Mouse (Mus musculus): ENCODE measurements around the gene Robo4. TPM values are rescaled to one million over a fixed set of nuclear protein-coding genes. Genes with fewer than 3 reads are reported as not detected.

Robo4 gene
- polyA plus RNA-seq, 1 experiment from 2014 or later, result 2.5 TPM

DNA sequence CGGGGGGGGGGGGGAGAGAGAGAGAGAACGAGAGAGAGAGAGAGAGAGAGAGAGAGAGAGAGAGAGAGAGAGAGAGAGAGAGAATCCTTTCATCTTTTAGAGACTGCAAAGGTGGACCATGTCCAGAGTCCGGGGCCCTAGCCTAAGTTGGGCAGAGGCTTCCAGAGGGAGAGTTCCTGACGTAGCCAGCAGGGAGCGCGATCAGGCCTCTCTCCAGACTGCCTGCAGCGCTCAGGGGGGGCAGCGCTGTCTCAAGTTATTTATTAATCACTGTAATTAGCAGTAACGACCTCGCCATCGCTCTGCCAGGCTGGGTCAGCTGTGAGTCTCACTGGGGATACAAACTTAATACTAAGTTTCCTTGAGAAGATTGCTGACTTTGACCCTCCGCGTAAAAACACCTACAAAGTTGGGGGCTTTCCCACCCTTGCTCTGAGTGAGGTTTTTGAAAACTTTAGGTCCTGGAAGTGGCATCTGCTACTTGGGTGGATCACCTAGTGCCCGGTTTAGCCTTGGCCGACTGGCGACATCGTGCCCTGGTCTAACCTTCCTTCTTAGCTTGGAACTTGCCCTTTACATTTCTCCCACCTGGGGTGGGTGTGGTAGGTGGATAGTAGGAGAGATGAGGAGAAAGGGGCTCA lies 30.4 kb downstream of the Robo4 start:
- Histone ChIP-seq H3K9me3 (replicated peaks; ENCODE audit: control insufficient read depth, low read length) (no peaks in the 10 kb centered on the region), H3K27ac (ENCODE audit: low read depth, low read length) (no peak overlapping the region), H3K4me2 (peak overlapping the region; percentile 69), H3K27me3 (ENCODE audit: control insufficient read depth, insufficient read depth, low read length) (peaks cover 78% of the 10 kb centered on the region), H3K36me3 (ENCODE audit: control insufficient read depth, insufficient read depth, low read length) (no peaks in the 10 kb centered on the region), H3K4me3 (ENCODE audit: low read depth, low read length) (peak overlapping the region; percentile 35), H3K9ac (ENCODE audit: low read depth, low read length) (no peak overlapping the region), H3K4me1 (ENCODE audit: control insufficient read depth, insufficient read depth, low read length) (peaks cover 11% of the 10 kb centered on the region)
- 3% methylated on average over 15 of the region's 17 CpGs for WGBS (ENCODE audit: insufficient replicate concordance)
- ATAC-seq (replicated peaks; ENCODE audit: insufficient number of reproducible peaks, low FRiP score, low TSS enrichment), result no peak

DNA sequence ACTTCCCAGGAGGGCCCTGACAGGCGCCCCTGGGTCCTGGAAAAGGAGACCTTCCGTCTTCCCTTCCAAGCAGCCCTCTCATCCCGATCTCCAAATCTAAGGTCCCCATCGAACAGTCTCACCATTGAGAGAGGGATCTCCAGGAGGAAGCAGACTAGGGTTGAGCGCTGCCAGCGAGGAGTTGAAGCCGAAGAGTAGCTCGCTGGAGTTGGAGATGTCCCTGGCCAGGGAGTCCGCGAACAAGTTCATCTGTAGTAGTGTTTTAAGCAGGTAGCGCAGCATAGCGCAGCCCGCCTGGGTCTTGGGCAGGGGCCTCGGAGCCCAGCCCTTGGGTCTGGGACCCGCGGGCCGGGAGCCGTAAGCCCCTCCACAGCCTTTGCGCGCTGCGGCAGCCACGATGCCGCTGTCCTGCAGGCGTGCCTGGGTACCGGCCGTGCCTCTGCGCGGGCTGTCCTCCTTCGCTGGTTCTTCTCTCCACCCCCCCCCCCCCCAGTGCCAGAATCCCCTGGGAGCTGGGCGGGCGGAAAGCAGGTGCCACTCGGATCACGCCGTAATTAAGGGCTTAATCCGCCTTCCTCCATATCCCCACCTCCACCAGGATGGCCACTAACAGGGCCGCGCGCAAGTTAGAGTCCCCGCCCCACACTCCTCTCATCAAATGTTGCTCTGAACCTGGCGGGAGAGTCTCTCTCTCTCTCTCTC lies 31.2 kb downstream of the Robo4 start, which contains the start of gene Robo3:
Robo3 (minus strand) TSS at position 527 of the 702 bp plus-strand sequence.
- H3K4me2 ChIP-seq, result peak within 1 kb of the TSS; percentile 69

DNA sequence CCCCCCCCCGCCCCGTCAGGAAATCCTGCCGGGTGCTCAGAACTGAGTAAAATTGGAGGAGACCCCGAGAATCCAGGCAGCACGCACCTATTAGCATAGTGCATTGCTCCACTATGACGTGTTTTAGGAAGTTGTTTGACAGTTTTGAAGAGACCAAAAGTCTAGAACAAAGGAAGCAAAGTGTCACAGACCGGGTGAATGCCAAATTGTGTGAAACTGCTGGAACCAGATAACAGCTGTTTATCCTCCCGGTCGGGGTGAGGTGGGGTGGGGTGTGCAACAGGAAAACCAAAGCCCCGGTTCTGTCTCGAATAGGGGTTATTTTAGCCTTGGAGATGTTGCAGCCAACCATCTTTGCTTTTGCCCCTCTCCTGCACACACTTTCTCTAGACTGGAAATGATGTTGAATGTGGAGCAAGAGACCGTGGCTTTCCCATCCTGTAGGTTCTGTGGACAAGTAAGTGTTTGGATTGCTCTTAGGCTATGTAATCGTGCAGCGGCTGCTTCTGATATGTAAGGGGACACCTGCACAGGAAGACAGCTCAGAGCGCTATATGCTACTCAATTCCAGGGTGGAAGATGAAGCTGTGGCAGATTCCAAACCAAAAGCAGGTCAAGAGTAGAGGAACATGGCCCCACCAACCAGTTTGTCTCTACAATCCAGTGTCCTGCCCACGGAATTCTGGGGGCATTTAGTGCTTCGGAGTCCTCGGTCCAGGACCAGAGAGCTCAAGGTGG lies 32.3 kb downstream of the Robo4 start:
- H3K4me3 ChIP-seq (ENCODE audit: low read depth, low read length), result peak overlapping the region; percentile 35; the same call in 1 of the 2 replicates
- H3K4me1 ChIP-seq (ENCODE audit: control insufficient read depth, insufficient read depth, low read length), result peaks cover 11% of the 10 kb centered on the region
- no peaks in the 10 kb centered on the region for H3K36me3 ChIP-seq (ENCODE audit: control insufficient read depth, insufficient read depth, low read length)
- peaks cover 70% of the 10 kb centered on the region for H3K27me3 ChIP-seq (ENCODE audit: control insufficient read depth, insufficient read depth, low read length)
- H3K9me3 ChIP-seq (replicated peaks; ENCODE audit: control insufficient read depth, low read length), result no peaks in the 10 kb centered on the region
- ATAC-seq (replicated peaks; ENCODE audit: insufficient number of reproducible peaks, low FRiP score, low TSS enrichment), result no peak
- 2% methylated on average over 18 of the region's 18 CpGs for WGBS (ENCODE audit: insufficient replicate concordance)
- no peak overlapping the region for H3K27ac ChIP-seq (ENCODE audit: low read depth, low read length)
- H3K4me2 ChIP-seq, result peak overlapping the region; percentile 69; the same call in 1 of the 2 replicates
- H3K9ac ChIP-seq (ENCODE audit: low read depth, low read length), result no peak overlapping the region

More for the DNA sequence above, 31.2 kb downstream of the Robo4 start, which contains the start of gene Robo3:
- no peak within 1 kb of the TSS for H3K27ac ChIP-seq (ENCODE audit: low read depth, low read length)
- under 1% methylated on average over 37 of the region's 40 CpGs for WGBS (ENCODE audit: insufficient replicate concordance)
- peak within 1 kb of the TSS; percentile 35 for H3K4me3 ChIP-seq (ENCODE audit: low read depth, low read length)
- no peak for ATAC-seq (replicated peaks; ENCODE audit: insufficient number of reproducible peaks, low FRiP score, low TSS enrichment)
- 0 out of 2 replicates have a peak within 1 kb of the TSS, but pooled peaks have one; percentile 16 for H3K9ac ChIP-seq (ENCODE audit: low read depth, low read length)
- peaks cover 11% of the 10 kb centered on the region for H3K4me1 ChIP-seq (ENCODE audit: control insufficient read depth, insufficient read depth, low read length)
- H3K9me3 ChIP-seq (replicated peaks; ENCODE audit: control insufficient read depth, low read length), result no peaks in the 10 kb centered on the region
- H3K27me3 ChIP-seq (ENCODE audit: control insufficient read depth, insufficient read depth, low read length), result peaks cover 74% of the 10 kb centered on the region
- H3K36me3 ChIP-seq (ENCODE audit: control insufficient read depth, insufficient read depth, low read length), result no peaks in the 10 kb centered on the region

DNA sequence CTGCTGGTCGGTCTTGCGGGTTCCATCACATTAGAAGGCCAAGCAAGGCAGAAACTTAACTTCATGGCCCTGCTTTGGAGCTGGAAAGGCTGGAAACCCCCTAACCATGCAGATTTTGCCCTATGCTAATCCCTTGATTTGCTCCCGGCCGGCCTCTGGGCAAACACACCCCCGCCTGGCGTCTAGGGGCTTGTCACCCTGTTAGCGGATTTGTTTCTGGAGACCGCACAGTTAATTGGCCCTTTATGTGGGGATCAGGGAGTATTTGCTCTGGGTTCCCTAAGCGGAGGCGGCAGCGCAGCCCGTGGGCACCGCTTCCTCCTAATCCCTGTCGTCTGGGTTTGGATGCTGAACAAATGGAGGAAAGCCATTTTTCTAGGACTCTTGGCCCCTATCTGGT lies 33.2 kb downstream of the Robo4 start:
- Histone ChIP-seq H3K4me3 (ENCODE audit: low read depth, low read length) (no peak overlapping the region), H3K27ac (ENCODE audit: low read depth, low read length) (no peak overlapping the region), H3K4me1 (ENCODE audit: control insufficient read depth, insufficient read depth, low read length) (peaks cover 11% of the 10 kb centered on the region), H3K4me2 (no peak overlapping the region), H3K9ac (ENCODE audit: low read depth, low read length) (no peak overlapping the region), H3K36me3 (ENCODE audit: control insufficient read depth, insufficient read depth, low read length) (no peaks in the 10 kb centered on the region), H3K9me3 (replicated peaks; ENCODE audit: control insufficient read depth, low read length) (no peaks in the 10 kb centered on the region), H3K27me3 (ENCODE audit: control insufficient read depth, insufficient read depth, low read length) (peaks cover 61% of the 10 kb centered on the region)
- 3% methylated on average over 14 of the region's 14 CpGs for WGBS (ENCODE audit: insufficient replicate concordance)
- ATAC-seq (replicated peaks; ENCODE audit: insufficient number of reproducible peaks, low FRiP score, low TSS enrichment), result no peak

DNA sequence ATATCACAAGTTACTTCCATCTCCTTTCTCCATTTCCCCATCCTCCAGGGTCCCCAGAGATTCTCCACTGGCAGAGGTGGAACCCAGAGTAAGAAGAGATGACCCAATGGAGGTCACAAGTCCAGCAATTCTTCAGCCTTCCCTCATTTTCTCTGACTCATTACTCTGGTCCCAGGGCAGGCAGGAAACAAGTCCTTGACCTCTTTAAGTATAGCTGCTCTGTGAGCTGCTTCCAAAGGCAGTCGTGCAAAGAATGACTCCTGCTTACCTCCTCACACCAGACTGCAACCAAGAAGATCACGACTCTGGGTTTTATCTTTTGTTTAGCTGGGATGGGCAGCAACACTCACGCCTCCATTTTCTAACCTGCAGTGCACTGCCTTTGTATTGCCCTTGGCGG lies 33.9 kb downstream of the Robo4 start:
- Histone ChIP-seq H3K9ac (ENCODE audit: low read depth, low read length) (no peak overlapping the region), H3K36me3 (ENCODE audit: control insufficient read depth, insufficient read depth, low read length) (no peaks in the 10 kb centered on the region), H3K27ac (ENCODE audit: low read depth, low read length) (no peak overlapping the region), H3K4me2 (no peak overlapping the region), H3K4me1 (ENCODE audit: control insufficient read depth, insufficient read depth, low read length) (peaks cover 11% of the 10 kb centered on the region), H3K4me3 (ENCODE audit: low read depth, low read length) (no peak overlapping the region), H3K27me3 (ENCODE audit: control insufficient read depth, insufficient read depth, low read length) (peaks cover 55% of the 10 kb centered on the region), H3K9me3 (replicated peaks; ENCODE audit: control insufficient read depth, low read length) (no peaks in the 10 kb centered on the region)
- no peak for ATAC-seq (replicated peaks; ENCODE audit: insufficient number of reproducible peaks, low FRiP score, low TSS enrichment)
- 7% methylated on average over 4 of the region's 4 CpGs for WGBS (ENCODE audit: insufficient replicate concordance)

DNA sequence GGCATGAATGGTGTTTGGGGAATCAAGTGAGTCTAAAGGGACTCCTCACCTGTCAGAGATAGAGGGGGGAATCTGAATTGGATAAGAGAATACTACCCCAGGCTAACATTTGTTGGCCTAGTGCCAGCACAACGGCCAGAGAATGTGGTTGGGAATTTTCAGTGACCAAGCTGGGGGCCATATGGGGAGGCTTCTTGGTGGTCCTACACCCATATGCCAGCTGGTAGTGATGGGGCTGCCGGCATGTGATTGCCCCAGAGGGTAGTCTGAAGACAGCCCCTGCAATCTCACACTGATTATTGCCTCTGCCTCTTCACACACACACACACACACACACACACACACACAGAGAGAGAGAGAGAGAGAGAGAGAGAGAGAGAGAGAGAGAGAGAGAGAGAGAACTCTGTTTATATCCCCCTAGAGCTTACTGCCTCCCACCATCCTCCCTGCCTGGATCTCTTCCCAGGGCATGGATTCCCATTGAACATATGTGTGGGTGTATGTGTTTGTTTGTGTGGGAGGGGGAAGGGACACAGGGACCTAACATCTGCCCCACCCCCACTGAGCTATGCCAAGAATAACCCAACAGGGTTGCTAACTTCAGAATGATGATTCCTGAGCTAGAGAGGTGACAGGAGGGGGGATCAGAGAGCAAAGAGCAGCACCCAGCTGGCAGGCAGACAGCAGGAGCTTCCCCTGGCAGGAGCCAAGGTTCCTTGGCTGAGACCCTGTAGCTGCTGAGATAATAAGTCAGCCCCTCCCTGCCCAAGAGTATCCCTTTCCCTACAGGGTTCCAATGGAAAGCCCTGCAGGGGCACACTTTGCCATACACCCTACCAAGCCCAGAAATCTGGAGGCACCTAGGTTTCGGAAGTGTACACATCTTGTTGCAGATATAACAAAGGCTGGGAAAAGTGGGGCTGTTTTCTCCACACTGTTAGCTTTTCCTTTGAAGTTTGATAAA lies 36.4 kb downstream of the Robo4 start:
- Histone ChIP-seq H3K4me2 (no peak overlapping the region), H3K4me1 (ENCODE audit: control insufficient read depth, insufficient read depth, low read length) (peaks cover 4% of the 10 kb centered on the region), H3K27me3 (ENCODE audit: control insufficient read depth, insufficient read depth, low read length) (peaks cover 31% of the 10 kb centered on the region), H3K27ac (ENCODE audit: low read depth, low read length) (no peak overlapping the region), H3K36me3 (ENCODE audit: control insufficient read depth, insufficient read depth, low read length) (no peaks in the 10 kb centered on the region), H3K9me3 (replicated peaks; ENCODE audit: control insufficient read depth, low read length) (no peaks in the 10 kb centered on the region), H3K9ac (ENCODE audit: low read depth, low read length) (no peak overlapping the region), H3K4me3 (ENCODE audit: low read depth, low read length) (no peak overlapping the region)
- WGBS (ENCODE audit: insufficient replicate concordance), result 27% methylated on average over 3 of the region's 3 CpGs
- no peak for ATAC-seq (replicated peaks; ENCODE audit: insufficient number of reproducible peaks, low FRiP score, low TSS enrichment)

DNA sequence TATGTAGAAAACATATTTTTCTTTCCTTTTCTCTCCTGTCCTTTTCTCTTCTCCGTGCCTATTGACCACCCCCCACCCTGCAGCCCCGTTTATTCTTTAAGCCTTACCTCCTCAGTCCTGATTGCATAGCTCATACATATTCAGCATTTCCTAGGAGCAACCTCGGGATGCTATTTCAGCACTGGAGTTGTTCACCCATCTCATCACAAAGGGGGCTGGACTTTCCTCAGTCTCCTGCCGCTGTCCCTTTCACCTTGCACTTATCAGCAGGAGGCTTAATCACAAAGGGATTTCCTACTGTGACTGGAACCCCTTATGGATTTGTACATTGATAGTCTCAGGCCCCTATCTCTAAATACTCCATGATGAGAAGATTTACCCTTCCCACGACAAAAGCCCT lies 50.7 kb downstream of the Robo4 start:
- H3K4me1 ChIP-seq (ENCODE audit: control insufficient read depth, insufficient read depth, low read length), result no peaks in the 10 kb centered on the region
- no peak overlapping the region for H3K4me2 ChIP-seq
- H3K9ac ChIP-seq (ENCODE audit: low read depth, low read length), result no peak overlapping the region
- no peak overlapping the region for H3K4me3 ChIP-seq (ENCODE audit: low read depth, low read length)
- H3K36me3 ChIP-seq (ENCODE audit: control insufficient read depth, insufficient read depth, low read length), result no peaks in the 10 kb centered on the region
- no peaks in the 10 kb centered on the region for H3K9me3 ChIP-seq (replicated peaks; ENCODE audit: control insufficient read depth, low read length)
- H3K27ac ChIP-seq (ENCODE audit: low read depth, low read length), result no peak overlapping the region
- 5% methylated on average over 5 of the region's 5 CpGs for WGBS (ENCODE audit: insufficient replicate concordance)
- peaks cover 61% of the 10 kb centered on the region for H3K27me3 ChIP-seq (ENCODE audit: control insufficient read depth, insufficient read depth, low read length)
- ATAC-seq (replicated peaks; ENCODE audit: insufficient number of reproducible peaks, low FRiP score, low TSS enrichment), result no peak

DNA sequence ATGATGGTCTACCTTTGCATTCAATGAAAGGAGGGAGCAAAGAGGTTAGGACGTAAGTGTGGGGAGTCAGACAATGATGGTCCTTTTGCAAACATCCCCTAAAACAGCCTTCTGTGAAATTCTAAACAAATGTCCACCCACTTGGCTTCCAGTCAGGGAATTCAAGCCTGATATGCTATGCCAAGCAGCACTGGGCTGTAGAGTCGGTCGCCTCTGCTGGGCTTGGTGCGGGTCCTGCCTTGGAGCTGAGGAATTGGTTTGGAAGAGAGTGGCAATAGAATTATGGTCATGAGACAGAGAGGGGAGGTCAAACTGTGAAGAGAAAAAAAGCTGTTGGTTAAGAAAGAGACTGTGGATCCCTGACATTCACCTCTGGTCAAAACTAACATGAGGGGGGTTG lies 51.6 kb downstream of the Robo4 start:
- Histone ChIP-seq H3K4me3 (ENCODE audit: low read depth, low read length) (no peak overlapping the region), H3K9me3 (replicated peaks; ENCODE audit: control insufficient read depth, low read length) (no peaks in the 10 kb centered on the region), H3K9ac (ENCODE audit: low read depth, low read length) (no peak overlapping the region), H3K4me2 (no peak overlapping the region), H3K4me1 (ENCODE audit: control insufficient read depth, insufficient read depth, low read length) (no peaks in the 10 kb centered on the region), H3K27me3 (ENCODE audit: control insufficient read depth, insufficient read depth, low read length) (peaks cover 71% of the 10 kb centered on the region), H3K27ac (ENCODE audit: low read depth, low read length) (no peak overlapping the region), H3K36me3 (ENCODE audit: control insufficient read depth, insufficient read depth, low read length) (no peaks in the 10 kb centered on the region)
- WGBS (ENCODE audit: insufficient replicate concordance), result 42% methylated on average over 4 of the region's 4 CpGs
- no peak for ATAC-seq (replicated peaks; ENCODE audit: insufficient number of reproducible peaks, low FRiP score, low TSS enrichment)
